ENCODE assay signal across 12 mouse cellular contexts in genomic region chr3:121721691-121722070, GRCm38 (mm10). TPM values are rescaled to one million over a fixed set of nuclear protein-coding genes. Genes with fewer than 3 reads are reported as not detected.
A peak's percentile ranks its signal among the peaks of the same experiment; 100 is the strongest.
DNase-seq lines count a peak whose midpoint lies in the region; TF ChIP-seq lines count a peak whose summit lies in the region.
"Had no signal": no experiment of that assay in that cellular context is flagged by ENCODE, and none has a peak within 500 bp of the region (broad histone marks: within the 10 kb centered on the region; RNA-seq: fewer than 3 reads in every experiment).

No protein-coding gene starts in this region.

- DNase-seq in layer of hippocampus, adult 2 months (ENCODE audit: low spot score in 2 of 2) = no peak
- no peak for DNase-seq in layer of hippocampus, postnatal 25 days (ENCODE audit: extremely low spot score in 1 of 2, low spot score in 1 of 2)
- DNase-seq in 3T3-L1 (ENCODE audit: low read depth, low spot score) = peak; percentile 24
- DNase-seq in A20 (ENCODE audit: low read depth, low spot score) = peak; percentile 58
- DNase-seq in lung, postnatal 25 days (ENCODE audit: low spot score) = peak; percentile 34
- no peak for DNase-seq in right cerebral cortex, postnatal 25 days
- DNase-seq in adrenal gland, adult 18-20 months (ENCODE audit: low spot score in 2 of 2) = no peak
- DNase-seq: layer of hippocampus, adult 9-11 months; thymus, postnatal 14 days had no signal

- H3K27ac ChIP-seq in layer of hippocampus, adult 2 months = peak overlapping the region; percentile 93
- H3K27ac ChIP-seq: limb, embryonic 15.5 days had no signal

- H3K4me3 ChIP-seq in layer of hippocampus, adult 2 months = no peak overlapping the region
- H3K4me3 ChIP-seq: limb, embryonic 15.5 days had no signal

- no peak for TF ChIP-seq CTCF in layer of hippocampus, adult 2 months (conservative IDR thresholded peaks at IDR 0.05)

RNA-seq across cellular contexts. Expression of gene F3, which starts 1.7 kb away (rescaled TPM):
- 10 to 100 TPM; 52.6 to 68.0 TPM for total RNA-seq in layer of hippocampus, adult 2 months (2021)
- 10 to 100 TPM; 46.4 to 55.8 TPM for total RNA-seq in layer of hippocampus, postnatal 25 days (2021)
- total RNA-seq in adrenal gland, adult 18-20 months (2021) = 10 to 100 TPM in 1 of 2 experiments, 1 to 10 TPM in 1; 7.9 to 16.6 TPM
- total RNA-seq: MEL had no signal

RNA-seq across cellular contexts. Expression of gene 4930432M17Rik, which starts 51.1 kb away (rescaled TPM):
- total RNA-seq in layer of hippocampus, adult 2 months (2021) = not detected
- not detected for total RNA-seq in layer of hippocampus, postnatal 25 days (2021)
- total RNA-seq in adrenal gland, adult 18-20 months (2021) = not detected
- total RNA-seq: MEL; neutrophil, adult 5-6 weeks had no signal

Comparison
In these comparisons a context has a peak if more than half of its experiments do, and no peak if none do; other contexts are left out.
1. DNase-seq: peak in 3T3-L1 (single experiment), A20 (single experiment) and lung, postnatal 25 days (single experiment); none in layer of hippocampus, adult 2 months (0 of 2), layer of hippocampus, postnatal 25 days (0 of 2), right cerebral cortex, postnatal 25 days (single experiment) and adrenal gland, adult 18-20 months (0 of 2).